Mouse (Mus musculus): ENCODE measurements around the gene Zfp953. TPM values are rescaled to one million over a fixed set of nuclear protein-coding genes. Genes with fewer than 3 reads are reported as not detected.

Gene Zfp953
- total and polyA plus RNA-seq, 2 experiments from 2014 or later, result 0.24 to 0.84 TPM

DNA sequence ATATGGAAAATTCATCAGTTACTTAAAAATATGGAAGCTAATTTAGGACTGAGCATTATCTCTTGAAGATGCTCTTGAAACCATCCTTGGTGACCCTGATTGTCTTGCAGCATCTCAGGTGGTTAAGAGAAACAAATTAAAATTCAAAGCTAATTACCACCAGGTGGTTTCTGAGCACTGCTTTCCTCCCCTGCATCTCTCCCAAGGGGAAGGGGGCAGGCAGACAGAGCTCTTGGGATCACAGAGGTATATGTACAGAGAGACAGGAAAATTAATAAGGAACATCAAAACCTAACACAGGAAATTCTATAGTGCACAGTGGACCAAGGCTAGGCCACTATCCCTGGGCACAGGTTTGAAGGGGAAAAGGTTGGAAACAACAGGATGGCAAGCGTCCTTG is 27.5 kb downstream of the Zfp953 start:
- 69% methylated on average over 1 of the region's 1 CpGs for WGBS
- H3K4me3 ChIP-seq (ENCODE audit: low read length), result peak overlapping the region; percentile 51
- H3K27ac ChIP-seq, result peak overlapping the region; percentile 21; the same call in 1 of the 2 replicates
- no peak for TF ChIP-seq CTCF (IDR thresholded peaks at IDR 0.05; ENCODE audit: low read depth)
- H3K36me3 ChIP-seq (ENCODE audit: insufficient read depth, low read length), result no peaks in the 10 kb centered on the region
- no peaks in the 10 kb centered on the region; the same call in 1 of the 2 replicates for H3K9me3 ChIP-seq (ENCODE audit: low read length)
- peaks cover 4% of the 10 kb centered on the region; the same call in 1 of the 2 replicates for H3K4me1 ChIP-seq (ENCODE audit: insufficient read depth, low read length)
- H3K9ac ChIP-seq (replicated peaks; ENCODE audit: low read length), result peak overlapping the region; percentile 48
- ATAC-seq (peak; percentile 19), DNase-seq (ENCODE audit: low spot score) (peak; percentile 7)
- peak overlapping the region; percentile 66 for H3K4me2 ChIP-seq (ENCODE audit: low read depth, low read length)
- H3K27me3 ChIP-seq (ENCODE audit: insufficient read depth, low read length), result no peaks in the 10 kb centered on the region

DNA sequence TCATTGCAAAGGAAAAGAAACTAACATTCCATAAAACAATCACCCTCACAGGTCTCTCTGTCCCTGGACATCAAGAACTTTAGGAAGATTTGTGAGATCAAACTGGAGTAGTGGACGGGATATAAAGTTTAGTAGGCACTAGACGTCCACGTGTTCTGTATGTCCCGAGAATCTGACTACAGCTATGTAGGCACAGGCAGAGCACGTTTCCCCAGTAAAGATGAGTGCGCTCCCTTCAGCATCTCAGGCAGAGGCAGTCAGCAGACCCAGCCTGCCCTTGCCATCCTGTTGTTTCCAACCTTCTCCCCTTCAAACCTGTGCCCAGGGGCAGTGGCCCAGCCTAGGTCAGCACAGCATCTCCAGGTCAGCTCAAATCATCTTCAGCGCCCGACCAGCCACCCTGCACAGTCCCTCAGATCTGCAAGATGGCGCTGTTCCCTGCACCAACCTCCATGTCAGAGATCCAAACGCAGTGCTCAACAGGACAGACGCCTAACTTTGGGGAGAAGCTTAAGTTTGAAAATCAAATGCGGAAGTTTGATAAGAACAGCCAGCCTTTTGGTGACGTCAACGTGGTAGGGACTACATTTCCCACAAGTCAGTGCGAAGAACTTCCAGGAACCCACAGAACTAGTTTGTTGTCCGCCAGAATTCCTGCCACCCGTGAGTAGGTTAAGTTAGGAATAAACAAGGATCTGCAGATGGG is 28.2 kb downstream of the Zfp953 start, which contains the start of gene Zfp595:
Zfp595 (minus strand) TSS at position 552 of the 706 bp plus-strand sequence.
- Histone ChIP-seq H3K9me3 (ENCODE audit: low read length) (no peaks in the 10 kb centered on the region; the same call in 1 of the 2 replicates), H3K4me2 (ENCODE audit: low read depth, low read length) (peak within 1 kb of the TSS; percentile 66), H3K9ac (replicated peaks; ENCODE audit: low read length) (peak within 1 kb of the TSS; percentile 48), H3K4me3 (ENCODE audit: low read length) (peak within 1 kb of the TSS; percentile 51), H3K27ac (peak within 1 kb of the TSS; percentile 21; the same call in 1 of the 2 replicates), H3K27me3 (ENCODE audit: insufficient read depth, low read length) (no peaks in the 10 kb centered on the region), H3K4me1 (ENCODE audit: insufficient read depth, low read length) (peaks cover 4% of the 10 kb centered on the region; the same call in 1 of the 2 replicates), H3K36me3 (ENCODE audit: insufficient read depth, low read length) (no peaks in the 10 kb centered on the region)
- WGBS, result 18% methylated on average over 17 of the region's 17 CpGs
- peak; percentile 95 for ATAC-seq
- TF ChIP-seq CTCF (IDR thresholded peaks at IDR 0.05; ENCODE audit: low read depth), result peak; percentile 72
- peak; percentile 88 for DNase-seq (ENCODE audit: low spot score)

DNA sequence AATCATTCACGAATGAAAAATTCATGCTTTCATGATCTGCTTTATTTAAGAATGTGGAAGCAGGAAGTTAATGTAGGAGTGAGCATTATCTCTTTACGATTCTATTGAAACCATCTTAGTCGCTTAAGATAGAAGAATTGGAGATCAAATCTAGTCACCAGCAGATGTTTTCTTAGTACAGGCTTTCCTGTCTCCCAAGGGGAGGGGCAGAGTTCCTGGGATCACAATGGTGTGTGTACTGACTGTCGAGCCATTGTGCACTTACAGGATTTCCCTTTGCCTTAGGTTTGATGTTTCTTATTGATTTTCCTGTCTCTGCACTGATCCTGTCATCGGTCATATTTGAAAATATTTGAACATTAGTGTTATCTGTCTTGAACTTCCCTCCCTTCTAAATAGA is 53.7 kb downstream of the Zfp953 start:
- Histone ChIP-seq H3K4me1 (ENCODE audit: insufficient read depth, low read length) (peaks cover 6% of the 10 kb centered on the region; the same call in 1 of the 2 replicates), H3K27ac (peak overlapping the region; percentile 82), H3K27me3 (ENCODE audit: insufficient read depth, low read length) (no peaks in the 10 kb centered on the region), H3K4me2 (ENCODE audit: low read depth, low read length) (peak overlapping the region; percentile 84), H3K4me3 (ENCODE audit: low read length) (peak overlapping the region; percentile 80), H3K9ac (replicated peaks; ENCODE audit: low read length) (peak overlapping the region; percentile 77; the same call in 1 of the 2 replicates), H3K9me3 (ENCODE audit: low read length) (no peaks in the 10 kb centered on the region), H3K36me3 (ENCODE audit: insufficient read depth, low read length) (no peaks in the 10 kb centered on the region)
- whole genome bisulfite sequencing, result 32% methylated on average over 5 of the region's 5 CpGs
- TF ChIP-seq CTCF (IDR thresholded peaks at IDR 0.05; ENCODE audit: low read depth), result no peak
- DNase-seq (ENCODE audit: low spot score), result peak; percentile 8
- ATAC-seq, result peak; percentile 60

DNA sequence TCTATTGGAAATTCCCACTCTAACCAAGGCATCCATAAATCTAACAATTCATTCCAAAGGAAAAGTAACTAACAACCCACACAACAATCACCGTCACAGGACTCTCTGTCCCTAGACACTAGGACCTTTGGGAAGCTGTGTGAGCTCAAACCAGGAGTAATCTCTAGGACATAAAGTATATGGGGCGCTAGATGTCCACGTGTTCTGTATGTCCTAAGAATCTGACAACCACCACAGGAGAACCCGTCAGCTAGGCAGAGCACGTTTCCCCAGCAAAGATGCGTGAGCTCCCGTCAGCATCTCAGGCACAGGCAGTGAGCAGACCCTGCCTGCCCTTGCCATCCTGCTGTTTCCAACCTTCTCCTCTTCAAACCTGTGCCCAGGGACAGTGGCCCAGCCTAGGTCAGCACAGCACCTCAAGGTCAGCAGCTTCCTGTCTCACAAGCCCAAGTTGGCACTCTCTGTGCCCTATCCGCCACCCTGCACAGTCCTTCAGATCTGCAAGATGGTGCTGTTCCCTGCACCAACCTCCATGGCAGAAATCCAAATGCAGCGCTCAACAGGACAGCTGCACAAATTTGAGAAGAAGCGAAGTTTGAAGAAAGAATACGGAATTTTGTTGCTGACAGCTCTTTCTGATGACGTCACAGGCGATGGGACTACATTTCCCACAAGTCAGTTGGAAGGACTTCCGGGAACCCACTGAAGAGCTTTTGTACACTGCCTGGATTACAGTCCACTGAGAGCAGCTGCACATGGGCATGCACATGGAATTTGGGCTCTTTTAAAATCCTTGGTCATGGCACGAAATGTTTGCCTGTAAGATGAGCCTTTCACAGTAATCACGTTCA is 54.4 kb downstream of the Zfp953 start, which contains the start of gene Zfp457:
Zfp457 (minus strand) TSS at position 664 of the 851 bp plus-strand sequence.
- DNase-seq (ENCODE audit: low spot score), result peak; percentile 96
- Histone ChIP-seq H3K9ac (replicated peaks; ENCODE audit: low read length) (peak within 1 kb of the TSS; percentile 77), H3K36me3 (ENCODE audit: insufficient read depth, low read length) (no peaks in the 10 kb centered on the region), H3K4me2 (ENCODE audit: low read depth, low read length) (peak within 1 kb of the TSS; percentile 84), H3K4me3 (ENCODE audit: low read length) (peak within 1 kb of the TSS; percentile 80), H3K9me3 (ENCODE audit: low read length) (no peaks in the 10 kb centered on the region), H3K4me1 (ENCODE audit: insufficient read depth, low read length) (peaks cover 6% of the 10 kb centered on the region; the same call in 1 of the 2 replicates), H3K27ac (peak within 1 kb of the TSS; percentile 82), H3K27me3 (ENCODE audit: insufficient read depth, low read length) (no peaks in the 10 kb centered on the region)
- peak; percentile 99 for ATAC-seq
- 8% methylated on average over 16 of the region's 16 CpGs for WGBS
- TF ChIP-seq CTCF (IDR thresholded peaks at IDR 0.05; ENCODE audit: low read depth), result peak; percentile 32

Other genes with a start within 250 kb of the Zfp953 start
- 0.05 TPM in 1 of 2 replicates, not detected in the other for gene Rslcan18, start 244.3 kb downstream of the Zfp953 start, total RNA-seq (2014; rRNA removed)
- not detected in 2 replicates for gene Rslcan18, start 244.3 kb downstream of the Zfp953 start, polyA plus RNA-seq (2015; fragmentation: Nextera tagmentation; extraction: Ambion mirVana)
- 4.8 and 5.9 TPM in 2 replicates for gene Zfp759, start 238.9 kb downstream of the Zfp953 start, total RNA-seq (2014; rRNA removed)
- 2.2 and 2.5 TPM in 2 replicates for gene Zfp759, start 238.9 kb downstream of the Zfp953 start, polyA plus RNA-seq (2015; fragmentation: Nextera tagmentation; extraction: Ambion mirVana)
- 3.0 and 7.3 TPM in 2 replicates for gene Rsl1, start 187.4 kb downstream of the Zfp953 start, total RNA-seq (2014; rRNA removed)
- 2.3 and 2.8 TPM in 2 replicates for gene Rsl1, start 187.4 kb downstream of the Zfp953 start, polyA plus RNA-seq (2015; fragmentation: Nextera tagmentation; extraction: Ambion mirVana)
- 0.79 and 1.0 TPM in 2 replicates for gene Zfp455, start 166.1 kb downstream of the Zfp953 start, total RNA-seq (2014; rRNA removed)
- 0.80 and 1.6 TPM in 2 replicates for gene Zfp455, start 166.1 kb downstream of the Zfp953 start, polyA plus RNA-seq (2015; fragmentation: Nextera tagmentation; extraction: Ambion mirVana)
- gene Zfp458, start 82.1 kb downstream of the Zfp953 start, total RNA-seq (2014; rRNA removed), result 5.2 and 11.1 TPM in 2 replicates
- 3.2 and 4.3 TPM in 2 replicates for gene Zfp458, start 82.1 kb downstream of the Zfp953 start, polyA plus RNA-seq (2015; fragmentation: Nextera tagmentation; extraction: Ambion mirVana)
- gene Zfp457, start 54.1 kb downstream of the Zfp953 start, total RNA-seq (2014; rRNA removed), result 1.6 and 3.7 TPM in 2 replicates
- gene Zfp457, start 54.1 kb downstream of the Zfp953 start, polyA plus RNA-seq (2015; fragmentation: Nextera tagmentation; extraction: Ambion mirVana), result 0.73 and 0.81 TPM in 2 replicates
- gene Zfp595, start 28.0 kb downstream of the Zfp953 start, total RNA-seq (2014; rRNA removed), result 2.5 and 4.1 TPM in 2 replicates
- gene Zfp595, start 28.0 kb downstream of the Zfp953 start, polyA plus RNA-seq (2015; fragmentation: Nextera tagmentation; extraction: Ambion mirVana), result 0.66 and 0.84 TPM in 2 replicates
- not detected in 2 replicates for gene Gm28044, start 69 bp downstream of the Zfp953 start, total RNA-seq (2014; rRNA removed)
- 0.51 TPM in 1 of 2 replicates, not detected in the other for gene Gm28044, start 69 bp downstream of the Zfp953 start, polyA plus RNA-seq (2015; fragmentation: Nextera tagmentation; extraction: Ambion mirVana)
- gene Gm28041, start 15.1 kb upstream of the Zfp953 start, total RNA-seq (2014; rRNA removed), result not detected in 2 replicates
- gene Gm28041, start 15.1 kb upstream of the Zfp953 start, polyA plus RNA-seq (2015; fragmentation: Nextera tagmentation; extraction: Ambion mirVana), result not detected in 2 replicates
- gene Zfp456, start 15.2 kb upstream of the Zfp953 start, total RNA-seq (2014; rRNA removed), result 0.14 and 0.37 TPM in 2 replicates
- gene Zfp456, start 15.2 kb upstream of the Zfp953 start, polyA plus RNA-seq (2015; fragmentation: Nextera tagmentation; extraction: Ambion mirVana), result 0.24 and 0.33 TPM in 2 replicates
- gene Zfp429, start 39.2 kb upstream of the Zfp953 start, total RNA-seq (2014; rRNA removed), result 1.3 and 2.9 TPM in 2 replicates
- gene Zfp429, start 39.2 kb upstream of the Zfp953 start, polyA plus RNA-seq (2015; fragmentation: Nextera tagmentation; extraction: Ambion mirVana), result 1.0 and 2.1 TPM in 2 replicates
- 0.78 and 3.0 TPM in 2 replicates for gene Zfp459, start 60.8 kb upstream of the Zfp953 start, total RNA-seq (2014; rRNA removed)
- gene Zfp459, start 60.8 kb upstream of the Zfp953 start, polyA plus RNA-seq (2015; fragmentation: Nextera tagmentation; extraction: Ambion mirVana), result 0.63 and 1.6 TPM in 2 replicates
- 4.0 and 12.6 TPM in 2 replicates for gene Zfp874a, start 91.0 kb upstream of the Zfp953 start, total RNA-seq (2014; rRNA removed)
- 3.5 and 3.9 TPM in 2 replicates for gene Zfp874a, start 91.0 kb upstream of the Zfp953 start, polyA plus RNA-seq (2015; fragmentation: Nextera tagmentation; extraction: Ambion mirVana)
- 9.7 and 12.7 TPM in 2 replicates for gene Zfp874b, start 123.7 kb upstream of the Zfp953 start, total RNA-seq (2014; rRNA removed)
- 2.0 and 2.4 TPM in 2 replicates for gene Zfp874b, start 123.7 kb upstream of the Zfp953 start, polyA plus RNA-seq (2015; fragmentation: Nextera tagmentation; extraction: Ambion mirVana)
- gene Zfp58, start 139.9 kb upstream of the Zfp953 start, total RNA-seq (2014; rRNA removed), result 3.0 and 3.6 TPM in 2 replicates
- 3.7 and 4.4 TPM in 2 replicates for gene Zfp58, start 139.9 kb upstream of the Zfp953 start, polyA plus RNA-seq (2015; fragmentation: Nextera tagmentation; extraction: Ambion mirVana)
- gene Gm26965, start 165.5 kb upstream of the Zfp953 start, total RNA-seq (2014; rRNA removed), result not detected in 2 replicates
- 0.45 TPM in 1 of 2 replicates, not detected in the other for gene Gm26965, start 165.5 kb upstream of the Zfp953 start, polyA plus RNA-seq (2015; fragmentation: Nextera tagmentation; extraction: Ambion mirVana)
- 22.8 and 23.4 TPM in 2 replicates for gene Zfp87, start 165.6 kb upstream of the Zfp953 start, total RNA-seq (2014; rRNA removed)
- gene Zfp87, start 165.6 kb upstream of the Zfp953 start, polyA plus RNA-seq (2015; fragmentation: Nextera tagmentation; extraction: Ambion mirVana), result 27.0 and 33.3 TPM in 2 replicates
- 14.3 and 23.1 TPM in 2 replicates for gene Zfp748, start 193.2 kb upstream of the Zfp953 start, total RNA-seq (2014; rRNA removed)
- gene Zfp748, start 193.2 kb upstream of the Zfp953 start, polyA plus RNA-seq (2015; fragmentation: Nextera tagmentation; extraction: Ambion mirVana), result 7.6 and 7.8 TPM in 2 replicates
- 4.1 and 5.2 TPM in 2 replicates for gene Zfp729b, start 249.1 kb upstream of the Zfp953 start, total RNA-seq (2014; rRNA removed)
- gene Zfp729b, start 249.1 kb upstream of the Zfp953 start, polyA plus RNA-seq (2015; fragmentation: Nextera tagmentation; extraction: Ambion mirVana), result 3.1 and 3.3 TPM in 2 replicates